Mouse (Mus musculus): Measurements from ENCODE around the gene Gpr19. TPM values are rescaled to one million over a fixed set of nuclear protein-coding genes. Genes with fewer than 3 reads are reported as not detected.

Gene Gpr19
- polyA plus RNA-seq, 1 experiment from 2014 or later, result 38.5 TPM

- peaks cover 18% of the 10 kb centered on the region for H3K4me1 ChIP-seq
- no peak overlapping the region for H3K27ac ChIP-seq
- ATAC-seq (ENCODE audit: low FRiP score), result no peak
- H3K9me3 ChIP-seq, result no peaks in the 10 kb centered on the region
- H3K36me3 ChIP-seq (replicated peaks), result no peaks in the 10 kb centered on the region
- no peaks in the 10 kb centered on the region for H3K27me3 ChIP-seq
- H3K9ac ChIP-seq, result no peak overlapping the region
- 86% methylated on average over 6 of the region's 6 CpGs for WGBS
- no peak overlapping the region for H3K4me3 ChIP-seq (replicated peaks)
- H3K4me2 ChIP-seq, result no peak overlapping the region
Observed at GRCm38 (mm10) chr6:134859021-134859420, 39.4 kb downstream of the Gpr19 start.

- H3K27ac ChIP-seq, result no peak overlapping the region
- H3K4me1 ChIP-seq, result no peaks in the 10 kb centered on the region
- no peak overlapping the region for H3K4me2 ChIP-seq
- ATAC-seq (ENCODE audit: low FRiP score), result no peak
- H3K9ac ChIP-seq, result no peak overlapping the region
- no peaks in the 10 kb centered on the region for H3K36me3 ChIP-seq (replicated peaks)
- no peak overlapping the region for H3K4me3 ChIP-seq (replicated peaks)
- no peaks in the 10 kb centered on the region for H3K27me3 ChIP-seq
- WGBS, result 92% methylated on average over 16 of the region's 16 CpGs
- no peaks in the 10 kb centered on the region for H3K9me3 ChIP-seq
Observed at GRCm38 (mm10) chr6:134855926-134856325, 42.5 kb downstream of the Gpr19 start.

GRCm38 (mm10) chr6:134854782-134855181 lies 43.6 kb downstream of the Gpr19 start:
- H3K4me1 ChIP-seq, result no peaks in the 10 kb centered on the region
- H3K27ac ChIP-seq, result no peak overlapping the region
- 82% methylated on average over 5 of the region's 5 CpGs for WGBS
- H3K4me2 ChIP-seq, result no peak overlapping the region
- H3K36me3 ChIP-seq (replicated peaks), result no peaks in the 10 kb centered on the region
- H3K9ac ChIP-seq, result no peak overlapping the region
- no peak overlapping the region for H3K4me3 ChIP-seq (replicated peaks)
- H3K9me3 ChIP-seq, result no peaks in the 10 kb centered on the region
- no peak for ATAC-seq (ENCODE audit: low FRiP score)
- H3K27me3 ChIP-seq, result no peaks in the 10 kb centered on the region

- WGBS, result 72% methylated on average over 3 of the region's 3 CpGs
- H3K4me1 ChIP-seq, result no peaks in the 10 kb centered on the region
- H3K9me3 ChIP-seq, result no peaks in the 10 kb centered on the region
- H3K9ac ChIP-seq, result no peak overlapping the region
- H3K36me3 ChIP-seq (replicated peaks), result 0 out of 2 replicates have a peak, but pooled peaks cover 2% of the 10 kb centered on the region
- no peak overlapping the region for H3K4me2 ChIP-seq
- no peak overlapping the region for H3K27ac ChIP-seq
- ATAC-seq (ENCODE audit: low FRiP score), result no peak
- no peaks in the 10 kb centered on the region for H3K27me3 ChIP-seq
- H3K4me3 ChIP-seq (replicated peaks), result no peak overlapping the region
Observed at GRCm38 (mm10) chr6:134849985-134850384, 48.4 kb downstream of the Gpr19 start.

GRCm38 (mm10) chr6:134849461-134849860 lies 48.9 kb downstream of the Gpr19 start:
- Histone ChIP-seq H3K4me3 (replicated peaks) (no peak overlapping the region), H3K27me3 (no peaks in the 10 kb centered on the region), H3K9ac (no peak overlapping the region), H3K9me3 (no peaks in the 10 kb centered on the region), H3K27ac (no peak overlapping the region), H3K4me1 (no peaks in the 10 kb centered on the region), H3K36me3 (replicated peaks) (0 out of 2 replicates have a peak, but pooled peaks cover 2% of the 10 kb centered on the region), H3K4me2 (no peak overlapping the region)
- 80% methylated on average over 2 of the region's 2 CpGs for WGBS
- ATAC-seq (ENCODE audit: low FRiP score), result no peak

GRCm38 (mm10) chr6:134848197-134848890 lies 50.0 kb downstream of the Gpr19 start:
- Histone ChIP-seq H3K36me3 (replicated peaks) (0 out of 2 replicates have a peak, but pooled peaks cover 2% of the 10 kb centered on the region), H3K27ac (no peak overlapping the region), H3K4me1 (no peaks in the 10 kb centered on the region), H3K9me3 (no peaks in the 10 kb centered on the region), H3K27me3 (no peaks in the 10 kb centered on the region), H3K4me3 (replicated peaks) (no peak overlapping the region), H3K9ac (no peak overlapping the region), H3K4me2 (no peak overlapping the region)
- 79% methylated on average over 5 of the region's 5 CpGs for whole genome bisulfite sequencing
- peak; percentile 58; the same call in 1 of the 2 replicates for ATAC-seq (ENCODE audit: low FRiP score)

- H3K4me3 ChIP-seq (replicated peaks), result no peak overlapping the region
- 98% methylated on average over 4 of the region's 4 CpGs for WGBS
- H3K36me3 ChIP-seq (replicated peaks), result 0 out of 2 replicates have a peak, but pooled peaks cover 2% of the 10 kb centered on the region
- no peaks in the 10 kb centered on the region for H3K9me3 ChIP-seq
- ATAC-seq (ENCODE audit: low FRiP score), result no peak
- H3K4me1 ChIP-seq, result no peaks in the 10 kb centered on the region
- H3K27ac ChIP-seq, result no peak overlapping the region
- no peak overlapping the region for H3K9ac ChIP-seq
- H3K4me2 ChIP-seq, result no peak overlapping the region
- no peaks in the 10 kb centered on the region for H3K27me3 ChIP-seq
Observed at GRCm38 (mm10) chr6:134847550-134847949, 50.8 kb downstream of the Gpr19 start.

GRCm38 (mm10) chr6:134846308-134846707 lies 52.1 kb downstream of the Gpr19 start:
- H3K27ac ChIP-seq, result no peak overlapping the region
- H3K36me3 ChIP-seq (replicated peaks), result 0 out of 2 replicates have a peak, but pooled peaks cover 2% of the 10 kb centered on the region
- H3K9ac ChIP-seq, result no peak overlapping the region
- H3K4me3 ChIP-seq (replicated peaks), result no peak overlapping the region
- 71% methylated on average over 6 of the region's 6 CpGs for WGBS
- no peaks in the 10 kb centered on the region for H3K27me3 ChIP-seq
- no peaks in the 10 kb centered on the region for H3K4me1 ChIP-seq
- H3K9me3 ChIP-seq, result no peaks in the 10 kb centered on the region
- no peak overlapping the region for H3K4me2 ChIP-seq
- ATAC-seq (ENCODE audit: low FRiP score), result no peak

- no peak overlapping the region for H3K4me3 ChIP-seq (replicated peaks)
- H3K9ac ChIP-seq, result no peak overlapping the region
- no peak for ATAC-seq (ENCODE audit: low FRiP score)
- H3K9me3 ChIP-seq, result no peaks in the 10 kb centered on the region
- H3K27ac ChIP-seq, result no peak overlapping the region
- H3K4me1 ChIP-seq, result no peaks in the 10 kb centered on the region
- H3K27me3 ChIP-seq, result no peaks in the 10 kb centered on the region
- 0 out of 2 replicates have a peak, but pooled peaks cover 2% of the 10 kb centered on the region for H3K36me3 ChIP-seq (replicated peaks)
- 81% methylated on average over 4 of the region's 4 CpGs for WGBS
- no peak overlapping the region for H3K4me2 ChIP-seq
Observed at GRCm38 (mm10) chr6:134845726-134846125, 52.7 kb downstream of the Gpr19 start.

GRCm38 (mm10) chr6:134840346-134840745 lies 58.0 kb downstream of the Gpr19 start:
- H3K4me3 ChIP-seq (replicated peaks), result no peak overlapping the region
- H3K27me3 ChIP-seq, result no peaks in the 10 kb centered on the region
- no peaks in the 10 kb centered on the region for H3K4me1 ChIP-seq
- ATAC-seq (ENCODE audit: low FRiP score), result no peak
- no peaks in the 10 kb centered on the region for H3K36me3 ChIP-seq (replicated peaks)
- no peaks in the 10 kb centered on the region for H3K9me3 ChIP-seq
- H3K27ac ChIP-seq, result no peak overlapping the region
- WGBS, result 84% methylated on average over 2 of the region's 2 CpGs
- no peak overlapping the region for H3K4me2 ChIP-seq
- H3K9ac ChIP-seq, result no peak overlapping the region

- Histone ChIP-seq H3K27me3 (no peaks in the 10 kb centered on the region), H3K27ac (no peak overlapping the region), H3K9me3 (no peaks in the 10 kb centered on the region), H3K4me2 (no peak overlapping the region), H3K4me1 (no peaks in the 10 kb centered on the region), H3K36me3 (replicated peaks) (no peaks in the 10 kb centered on the region), H3K9ac (no peak overlapping the region), H3K4me3 (replicated peaks) (no peak overlapping the region)
- WGBS, result 93% methylated on average over 4 of the region's 4 CpGs
- ATAC-seq (ENCODE audit: low FRiP score), result no peak
Observed at GRCm38 (mm10) chr6:134838111-134838510, 60.3 kb downstream of the Gpr19 start.

- Histone ChIP-seq H3K27me3 (no peaks in the 10 kb centered on the region), H3K4me1 (peaks cover 5% of the 10 kb centered on the region), H3K9ac (no peak overlapping the region), H3K27ac (no peak overlapping the region), H3K9me3 (no peaks in the 10 kb centered on the region), H3K36me3 (replicated peaks) (no peaks in the 10 kb centered on the region), H3K4me2 (no peak overlapping the region), H3K4me3 (replicated peaks) (no peak overlapping the region)
- ATAC-seq (ENCODE audit: low FRiP score), result no peak
- 76% methylated on average over 9 of the region's 9 CpGs for WGBS
Observed at GRCm38 (mm10) chr6:134834585-134835251, 63.7 kb downstream of the Gpr19 start.

- 3% methylated on average over 10 of the region's 10 CpGs for WGBS
- no peak for ATAC-seq (ENCODE audit: low FRiP score)
- H3K36me3 ChIP-seq (replicated peaks), result no peaks in the 10 kb centered on the region
- no peak overlapping the region for H3K27ac ChIP-seq
- H3K9me3 ChIP-seq, result no peaks in the 10 kb centered on the region
- H3K27me3 ChIP-seq, result no peaks in the 10 kb centered on the region
- peak overlapping the region; percentile 79 for H3K4me3 ChIP-seq (replicated peaks)
- peaks cover 10% of the 10 kb centered on the region for H3K4me1 ChIP-seq
- H3K4me2 ChIP-seq, result peak overlapping the region; percentile 79
- peak overlapping the region; percentile 69 for H3K9ac ChIP-seq
Observed at GRCm38 (mm10) chr6:134830776-134831175, 67.6 kb downstream of the Gpr19 start.
